Mouse (Mus musculus) gastrocnemius, adult 2 months (tissue): Measurements from ENCODE around the gene Slc19a1. TPM values are rescaled to one million over a fixed set of nuclear protein-coding genes. Genes with fewer than 3 reads are reported as not detected.
A peak's percentile ranks its signal among the peaks of the same experiment; 100 is the strongest.

ENCODE experiments used
- DNase-seq: peaks from one replicate; pipeline ENCODE4 v3.0.0; 2022
- H3K27ac ChIP-seq: fragments of 200-600 bp; 2 replicates; pipeline ENCODE4 v1.8.1; 2022; ENCODE audit warnings: mild to moderate bottlenecking
- H3K4me3 ChIP-seq: fragments of 200-600 bp; 2 replicates; pipeline ENCODE4 v1.8.1; 2022; ENCODE audit warnings: mild to moderate bottlenecking, moderate library complexity
- CTCF ChIP-seq: fragments of 200-600 bp; IDR thresholded peaks from 2 replicates; pipeline ENCODE4 v1.8.1; 2022; ENCODE audit warnings: antibody characterized with exemption, mild to moderate bottlenecking, moderate library complexity
- intact Hi-C: fragments of 180-260 bp; cut with DNase I; formaldehyde crosslinking; loops from one replicate; pipeline ENCODE4 v1.15.1; 2025
- total RNA-seq, 2 experiments: library from RNA; stranded (reverse); gene quantifications; 2 replicates each; pipeline ENCODE4 v1.2.3; 2021

Gene Slc19a1
- total RNA-seq, 2 experiments from 2014 or later = 5.6 to 6.3 TPM

DNA sequence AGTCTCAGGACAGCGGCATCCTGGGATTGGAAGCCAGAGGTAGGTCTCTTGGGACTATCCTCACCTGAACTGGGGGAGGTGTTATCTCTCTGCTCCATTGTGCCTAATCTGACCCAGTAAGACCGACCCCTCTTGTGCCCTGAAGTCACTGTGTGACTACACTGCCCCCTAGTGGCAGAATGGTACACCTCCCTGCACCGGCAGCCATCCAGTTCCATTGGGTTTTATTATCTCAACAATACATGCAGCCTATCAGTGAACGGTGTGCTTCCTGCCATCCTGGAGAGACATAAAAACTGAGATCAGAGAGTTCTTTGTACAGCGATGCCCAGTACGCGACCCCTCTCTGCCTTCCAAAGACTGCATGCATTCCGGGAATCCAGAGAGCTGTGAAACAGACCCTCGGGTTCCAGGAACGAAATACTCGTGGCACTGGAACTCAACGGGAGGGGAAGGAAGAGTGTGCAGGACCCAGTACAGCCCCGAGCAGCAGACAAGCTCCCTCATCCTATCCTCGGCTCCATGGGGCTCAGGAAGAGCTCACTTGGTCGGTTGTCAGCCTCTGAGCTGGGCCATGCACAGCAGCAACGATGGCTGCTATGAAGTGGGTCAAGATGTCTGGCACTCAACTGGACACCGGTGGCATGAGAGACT lies 10.5 kb upstream of the Slc19a1 start:
- intact Hi-C loops = loop anchor here (1.0 kb wide), 1 partner anchor 186 kb away; no protein-coding TSS in a partner anchor
- H3K4me3 ChIP-seq = peak overlapping the region; percentile 34; the same call in 1 of the 2 replicates

DNA sequence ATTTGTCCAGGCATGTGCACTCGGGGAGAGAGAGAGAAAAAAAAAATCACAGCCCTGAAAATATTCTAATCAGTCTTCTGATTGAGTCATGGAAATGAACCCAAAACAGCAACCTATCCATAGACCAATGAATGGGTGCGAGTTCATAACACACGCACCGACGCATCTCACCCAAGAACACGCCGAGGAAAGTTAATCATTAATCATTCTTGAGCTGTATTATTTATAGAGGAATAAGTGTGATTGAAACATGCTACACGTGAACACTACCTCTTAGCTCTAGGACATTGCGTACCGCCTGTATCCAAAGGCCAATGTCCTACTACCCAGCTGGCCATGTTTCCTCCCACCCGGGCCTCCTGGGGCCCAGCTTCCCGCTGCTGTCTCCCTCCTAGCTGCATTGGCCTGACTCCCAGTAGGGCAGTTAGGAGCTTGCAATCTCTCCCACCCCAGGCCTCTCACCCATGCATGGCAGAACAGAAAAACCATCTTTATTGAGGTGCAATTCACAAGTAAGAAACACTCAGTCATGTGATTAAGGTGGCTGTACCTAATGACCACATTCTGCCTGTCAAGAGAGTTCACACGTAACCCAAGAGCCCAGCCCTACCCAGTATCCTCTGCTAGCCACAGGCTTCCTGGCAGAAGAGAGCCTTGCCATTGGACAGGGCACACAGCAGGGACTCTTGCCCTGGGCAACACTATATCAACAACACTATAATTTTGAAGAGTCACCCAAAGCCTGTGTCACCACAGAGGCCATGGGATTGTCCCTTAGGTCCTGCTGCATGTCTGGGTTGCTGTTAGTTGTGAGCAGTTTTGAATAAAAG lies 9.5 kb upstream of the Slc19a1 start:
- DNase-seq = no peak
- no peak overlapping the region for H3K4me3 ChIP-seq
- TF ChIP-seq CTCF = no peak
- intact Hi-C loops = no loop called here
- no peak overlapping the region for H3K27ac ChIP-seq

More for the DNA sequence above, 10.5 kb upstream of the Slc19a1 start:
- H3K27ac ChIP-seq = no peak overlapping the region
- DNase-seq = peak; percentile 70
- no peak; the same call in 1 of the 2 replicates for TF ChIP-seq CTCF

GRCm38 (mm10) chr10:77024231-77024630 lies 7.8 kb upstream of the Slc19a1 start:
- DNase-seq = no peak
- no peak for TF ChIP-seq CTCF
- no peak overlapping the region for H3K27ac ChIP-seq
- intact Hi-C loops = no loop called here
- H3K4me3 ChIP-seq = no peak overlapping the region

DNA sequence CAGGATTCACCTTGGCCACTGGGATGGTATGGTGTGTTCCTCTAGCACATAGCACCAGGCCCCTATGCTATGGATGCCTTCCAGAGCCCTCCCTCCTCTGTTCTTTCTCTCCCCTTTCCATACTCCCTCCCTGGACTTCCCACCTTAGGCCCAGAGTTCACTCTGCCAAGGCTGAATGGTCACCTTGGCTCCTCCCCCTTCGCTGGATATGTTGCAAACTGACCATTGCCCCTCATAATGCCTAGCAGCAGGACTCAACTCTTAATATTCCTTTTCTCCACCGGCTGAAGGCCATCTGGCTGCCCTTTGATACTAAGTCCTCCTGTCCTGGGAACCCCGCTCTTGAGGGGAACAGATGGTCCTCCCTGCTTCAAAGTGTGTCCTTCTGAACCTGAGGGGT lies 5.1 kb upstream of the Slc19a1 start:
- no peak for DNase-seq
- TF ChIP-seq CTCF = no peak
- intact Hi-C loops = no loop called here
- Histone ChIP-seq H3K4me3 (no peak overlapping the region), H3K27ac (no peak overlapping the region)

GRCm38 (mm10) chr10:77028782-77029296 lies 3.2 kb upstream of the Slc19a1 start:
- TF ChIP-seq CTCF = no peak
- intact Hi-C loops = no loop called here
- DNase-seq = no peak
- Histone ChIP-seq H3K4me3 (no peak overlapping the region), H3K27ac (no peak overlapping the region)

DNA sequence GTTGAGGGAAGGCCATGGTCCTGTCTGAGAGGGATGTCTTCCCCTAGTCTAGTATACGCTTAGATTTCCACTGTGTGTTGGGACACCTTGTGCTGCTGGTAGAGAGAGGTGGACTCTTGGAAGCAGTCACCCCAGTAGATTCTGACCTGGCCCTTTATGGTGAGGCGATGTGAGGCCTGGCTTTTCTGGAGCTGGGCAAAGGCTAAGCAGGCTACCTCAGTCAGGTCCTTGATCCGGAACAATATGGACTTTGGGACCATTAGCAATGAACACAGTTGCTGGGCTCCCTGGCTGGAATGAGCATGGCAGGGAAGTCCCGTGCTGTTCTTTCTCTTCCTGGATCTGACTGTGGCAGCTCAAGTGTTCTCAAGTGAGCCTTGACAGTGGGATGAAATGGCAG lies 2.3 kb upstream of the Slc19a1 start:
- TF ChIP-seq CTCF = no peak
- intact Hi-C loops = loop anchor here (5.0 kb wide), 1 partner anchor 67 kb away; the partner anchor contains the start of gene Pcbp3
- DNase-seq = no peak
- H3K4me3 ChIP-seq = no peak overlapping the region
- no peak overlapping the region for H3K27ac ChIP-seq

GRCm38 (mm10) chr10:77030666-77031065 lies 1.4 kb upstream of the Slc19a1 start:
- intact Hi-C loops = loop anchor here (5.0 kb wide), 1 partner anchor 68 kb away; the partner anchor contains the start of gene Pcbp3
- no peak for DNase-seq
- H3K27ac ChIP-seq = no peak overlapping the region
- TF ChIP-seq CTCF = no peak
- H3K4me3 ChIP-seq = no peak overlapping the region

DNA sequence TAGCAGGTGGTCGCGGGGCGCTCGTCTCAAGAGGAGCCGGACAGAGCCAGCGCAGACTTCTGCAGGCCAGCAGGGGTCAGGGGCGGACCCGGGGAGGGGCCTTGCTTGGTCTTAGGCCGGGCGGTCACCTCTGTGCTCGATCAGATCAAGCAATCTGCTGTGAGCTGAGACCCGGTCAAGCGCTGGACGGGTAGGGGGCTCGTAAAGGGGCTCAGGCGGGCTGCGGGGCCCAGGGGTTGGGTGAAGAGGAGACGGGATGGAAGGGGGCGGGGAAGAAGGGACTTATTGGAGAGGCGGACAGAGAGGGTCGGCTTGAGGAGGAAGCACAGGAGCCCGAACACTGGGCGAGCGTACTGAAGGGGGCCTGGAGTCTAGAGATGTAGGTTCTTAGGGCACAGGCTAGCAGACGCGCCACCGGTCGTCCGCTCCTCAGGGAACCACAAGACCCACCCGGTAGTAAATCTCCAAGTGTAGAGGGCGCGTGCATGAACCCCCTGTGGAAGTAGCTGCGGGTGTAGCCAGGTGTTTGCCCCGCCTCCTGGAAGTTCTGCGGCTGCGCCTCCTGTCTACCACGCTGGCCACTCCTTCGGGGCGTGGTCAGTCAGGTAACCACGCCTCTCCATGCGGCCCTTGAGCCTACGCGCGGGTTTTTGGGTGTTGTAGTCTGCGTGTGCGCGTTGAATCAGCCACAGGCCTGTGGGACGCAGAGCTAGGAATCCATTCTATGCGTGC lies 716 bp downstream of the Slc19a1 start:
- H3K27ac ChIP-seq = peak overlapping the region; percentile 84
- peak; percentile 95 for DNase-seq
- peak overlapping the region; percentile 85 for H3K4me3 ChIP-seq
- intact Hi-C loops = loop anchor here (5.0 kb wide), 1 partner anchor 70 kb away; the partner anchor contains the start of gene Pcbp3
- peak; percentile 18; the same call in 1 of the 2 replicates for TF ChIP-seq CTCF

- H3K4me3 ChIP-seq = peak overlapping the region; percentile 85
- intact Hi-C loops = loop anchor here (5.0 kb wide), 1 partner anchor 71 kb away; the partner anchor contains the start of gene Pcbp3
- DNase-seq = peak; percentile 63
- H3K27ac ChIP-seq = peak overlapping the region; percentile 84
- no peak for TF ChIP-seq CTCF
These were observed 1.4 kb downstream of the Slc19a1 start for GRCm38 (mm10) chr10:77033323-77034025.

DNA sequence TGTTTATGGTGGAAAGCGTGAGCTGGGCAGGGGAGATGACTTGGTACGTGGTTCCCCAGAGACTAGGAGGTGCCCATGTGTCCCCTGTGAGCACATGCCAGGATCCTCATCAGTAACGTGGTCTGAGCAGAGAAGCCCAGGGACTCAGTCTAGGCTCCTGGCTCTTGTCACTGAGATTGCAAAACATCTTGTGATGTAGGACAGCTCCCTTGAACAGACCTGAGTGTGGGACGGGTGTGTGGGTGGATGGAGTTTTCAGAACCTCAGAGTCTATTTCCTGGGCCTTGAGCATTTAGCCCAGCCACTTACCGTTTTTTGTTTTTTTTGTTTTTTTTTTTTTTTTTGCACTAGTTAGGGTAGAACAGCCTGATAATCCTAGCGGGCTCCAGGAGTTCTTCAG lies 3.4 kb downstream of the Slc19a1 start:
- Histone ChIP-seq H3K4me3 (no peak overlapping the region), H3K27ac (no peak overlapping the region)
- DNase-seq = no peak
- TF ChIP-seq CTCF = no peak
- intact Hi-C loops = no loop called here

DNA sequence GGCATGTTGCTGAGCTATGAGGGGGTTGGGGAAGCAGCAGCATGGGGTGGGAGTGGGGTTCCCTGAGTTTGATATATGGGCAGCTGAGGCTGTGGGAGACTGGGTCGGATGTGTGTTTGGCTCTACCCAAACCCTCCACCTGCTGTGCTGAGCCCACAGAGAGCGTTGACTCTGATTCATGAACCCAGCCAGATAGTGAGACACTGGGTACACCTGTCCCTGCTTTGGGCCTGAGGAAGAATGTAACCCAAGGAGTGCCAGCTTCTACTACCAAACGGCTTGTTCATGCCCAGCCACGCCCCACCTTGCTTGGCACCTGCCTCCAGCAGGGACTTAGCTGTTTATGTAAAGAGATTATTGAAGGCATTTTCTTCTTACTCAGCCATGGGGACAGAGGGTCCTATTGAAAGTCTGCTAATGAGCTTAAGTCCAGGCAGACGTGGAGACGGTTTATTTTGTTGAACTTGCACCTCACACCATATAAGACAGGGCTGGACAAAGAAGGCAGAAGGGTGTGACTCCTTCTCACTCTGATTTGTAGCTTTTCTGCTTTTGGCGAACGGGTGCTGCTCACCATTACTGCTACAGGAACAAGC lies 6.6 kb downstream of the Slc19a1 start:
- no peak for DNase-seq
- Histone ChIP-seq H3K27ac (no peak overlapping the region), H3K4me3 (no peak overlapping the region)
- no peak for TF ChIP-seq CTCF
- intact Hi-C loops = no loop called here
